Mouse (Mus musculus): ENCODE data around the gene Rimkla.

- TF ChIP-seq CTCF (IDR thresholded peaks at IDR 0.05 in 2 of 3, conservative IDR thresholded peaks at IDR 0.05 in 1 of 3; ENCODE audit: control insufficient read depth in 1 of 3, insufficient read depth in 1 of 3, low read depth in 2 of 3, low read length in 3 of 3, poor library complexity in 1 of 3, severe bottlenecking in 1 of 3): no peak
- no peak for TF ChIP-seq POLR2A (IDR thresholded peaks at IDR 0.05; ENCODE audit: control insufficient read depth in 1 of 2, insufficient read depth in 1 of 2, low read depth in 1 of 2, low read length in 2 of 2, poor library complexity in 1 of 2)
- TF ChIP-seq NRF1 (IDR thresholded peaks at IDR 0.05; ENCODE audit: insufficient read depth, low read depth, low read length, poor library complexity, severe bottlenecking): no peak
- TF ChIP-seq POLR2AphosphoS2 (IDR thresholded peaks at IDR 0.05; ENCODE audit: low read length): no peak
- no peak for TF ChIP-seq TCF12 (IDR thresholded peaks at IDR 0.05; ENCODE audit: low read depth, low read length)
- TF ChIP-seq BHLHE40 (IDR thresholded peaks at IDR 0.05; ENCODE audit: borderline replicate concordance, low read depth, low read length): no peak
- TF ChIP-seq E2F4 (IDR thresholded peaks at IDR 0.05; ENCODE audit: borderline replicate concordance, low read depth, low read length): no peak
- TF ChIP-seq ZMIZ1 (IDR thresholded peaks at IDR 0.05; ENCODE audit: low read depth, low read length): no peak
- TF ChIP-seq HCFC1 (IDR thresholded peaks at IDR 0.05; ENCODE audit: low read depth, low read length): no peak
- TF ChIP-seq SIN3A (IDR thresholded peaks at IDR 0.05; ENCODE audit: low read length): no peak
- TF ChIP-seq KAT2A (conservative IDR thresholded peaks at IDR 0.05; ENCODE audit: low read depth, low read length): no peak
- TF ChIP-seq EP300 (IDR thresholded peaks at IDR 0.05; ENCODE audit: low read depth in 1 of 2, low read length in 2 of 2): no peak
These were observed 42.0 kb downstream of the Rimkla start for GRCm38 (mm10) chr4:119450436-119450835.

Measured in MEL (cell line).